In the genomic region with DNA sequence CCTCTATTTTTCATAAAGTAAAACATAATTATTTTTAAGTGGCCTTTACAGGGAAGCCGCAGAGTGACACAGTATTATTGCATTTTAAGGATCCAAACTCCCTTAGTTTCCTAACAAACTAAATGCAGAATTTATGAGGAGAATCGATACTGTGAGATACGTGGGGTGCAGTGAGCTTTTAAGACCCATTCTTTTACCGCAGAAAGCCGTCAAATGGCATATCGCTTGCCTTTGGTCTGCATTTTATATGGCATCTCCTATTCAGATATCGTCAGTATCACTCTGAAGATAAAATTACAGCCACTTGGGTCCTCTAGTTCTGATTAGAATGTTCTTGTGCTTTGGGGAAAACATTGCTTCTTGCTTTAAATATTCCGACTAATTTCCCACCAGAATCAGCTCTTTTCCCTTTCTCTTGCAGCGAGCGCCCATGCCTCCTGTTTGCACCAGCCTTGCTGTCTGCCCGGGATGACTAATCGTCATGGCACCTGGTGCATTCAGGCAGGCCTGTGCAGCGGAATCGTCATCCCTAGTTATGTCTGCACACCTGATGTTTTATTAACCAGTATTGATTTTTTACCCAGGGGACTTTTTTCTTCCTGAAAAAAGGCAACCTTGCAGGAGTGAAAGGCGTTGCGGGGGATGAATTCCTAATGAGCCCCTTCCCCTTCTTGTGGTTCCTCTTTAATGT, we compare ENCODE assay signal across 9 mouse cellular contexts. TPM values are rescaled to one million over a fixed set of nuclear protein-coding genes. Genes with fewer than 3 reads are reported as not detected.
DNase-seq lines count a peak whose midpoint lies in the region; ATAC-seq and TF ChIP-seq lines count a peak whose summit lies in the region.
"Had no signal": no experiment of that assay in that cellular context is flagged by ENCODE, and none has a peak within 500 bp of the region (broad histone marks: within the 10 kb centered on the region; RNA-seq: fewer than 3 reads in every experiment).

No protein-coding gene starts in this region.

- H3K4me2 ChIP-seq in midbrain, embryonic 15.5 days = peak overlapping the region; percentile 42
- H3K4me2 ChIP-seq in kidney, embryonic 16.5 days (replicated peaks; ENCODE audit: low read depth, low read length) = no peak overlapping the region
- H3K4me2 ChIP-seq: embryonic facial prominence, embryonic 12.5 days had no signal

- H3K4me3 ChIP-seq in midbrain, embryonic 15.5 days = peak overlapping the region; percentile 8
- no peak overlapping the region for H3K4me3 ChIP-seq in kidney, embryonic 16.5 days (ENCODE audit: low read length)
- H3K4me3 ChIP-seq: embryonic facial prominence, embryonic 12.5 days had no signal

- no peaks in the 10 kb centered on the region for H3K27me3 ChIP-seq in midbrain, embryonic 15.5 days (replicated peaks)
- no peaks in the 10 kb centered on the region for H3K27me3 ChIP-seq in kidney, embryonic 16.5 days (ENCODE audit: insufficient read depth, low read length)
- H3K27me3 ChIP-seq: embryonic facial prominence, embryonic 12.5 days had no signal

- peak; percentile 78 for DNase-seq in brain, embryonic 14.5 days (ENCODE audit: low read depth)
- DNase-seq in cerebellum, postnatal 25 days = peak; percentile 21 to 57
- DNase-seq in layer of hippocampus, adult 18-20 months (ENCODE audit: low spot score in 2 of 2) = peak; percentile 45 to 74
- no peak for DNase-seq in adrenal gland, postnatal 25 days
- DNase-seq: kidney, adult 9 months had no signal

- H3K9ac ChIP-seq in midbrain, embryonic 15.5 days = peak overlapping the region; percentile 11; the same call in 1 of the 2 replicates
- no peak overlapping the region for H3K9ac ChIP-seq in kidney, embryonic 16.5 days (replicated peaks; ENCODE audit: low read length)
- H3K9ac ChIP-seq: embryonic facial prominence, embryonic 12.5 days had no signal

- peak; percentile 96 for ATAC-seq in midbrain, embryonic 15.5 days (replicated peaks)
- ATAC-seq in activated CD4-positive, CD25-positive, alpha-beta regulatory T cell, adult 4 months = no peak
- no peak for ATAC-seq in kidney, embryonic 16.5 days (ENCODE audit: low FRiP score, low TSS enrichment)

- WGBS in midbrain, embryonic 15.5 days = 39% methylated on average over 16 of the region's 16 CpGs
- 79% methylated on average over 16 of the region's 16 CpGs for WGBS in kidney, embryonic 16.5 days

- H3K36me3 ChIP-seq in midbrain, embryonic 15.5 days (replicated peaks) = peaks cover 14% of the 10 kb centered on the region
- peaks cover 22% of the 10 kb centered on the region for H3K36me3 ChIP-seq in kidney, embryonic 16.5 days (ENCODE audit: insufficient read depth, low read length)

- H3K9me3 ChIP-seq in midbrain, embryonic 15.5 days = peaks cover 3% of the 10 kb centered on the region; the same call in 1 of the 2 replicates
- no peaks in the 10 kb centered on the region for H3K9me3 ChIP-seq in kidney, embryonic 16.5 days (ENCODE audit: low read length)
- H3K9me3 ChIP-seq: embryonic facial prominence, embryonic 12.5 days had no signal

- TF ChIP-seq CTCF in brain, embryonic 14.5 days (IDR thresholded peaks at IDR 0.05; ENCODE audit: borderline replicate concordance, extremely low read depth, insufficient read depth, insufficient read length) = no peak

- peaks cover 10% of the 10 kb centered on the region; the same call in 1 of the 2 replicates for H3K4me1 ChIP-seq in midbrain, embryonic 15.5 days
- H3K4me1 ChIP-seq in kidney, embryonic 16.5 days (ENCODE audit: insufficient read depth, low read length) = no peaks in the 10 kb centered on the region
- H3K4me1 ChIP-seq: embryonic facial prominence, embryonic 12.5 days had no signal

- TF ChIP-seq POLR2A in brain, embryonic 14.5 days (IDR thresholded peaks at IDR 0.05; ENCODE audit: borderline replicate concordance, extremely low read depth, insufficient read depth, insufficient read length, poor library complexity, severe bottlenecking) = no peak

- peak overlapping the region; percentile 82 for H3K27ac ChIP-seq in midbrain, embryonic 15.5 days
- H3K27ac ChIP-seq in kidney, embryonic 16.5 days (ENCODE audit: low read length) = no peak overlapping the region
- H3K27ac ChIP-seq: embryonic facial prominence, embryonic 12.5 days had no signal

RNA-seq across cellular contexts. Expression of gene Vps41, which starts 26.6 kb away (rescaled TPM):
- 63.3 and 76.9 TPM in 2 replicates for polyA plus RNA-seq in brain, embryonic 14.5 days (2012; rRNA removed)
- total RNA-seq in layer of hippocampus, adult 18-20 months (2021) = 100 to 1,000 TPM; 152 to 154 TPM
- polyA plus RNA-seq in midbrain, embryonic 15.5 days (2015; fragmentation: Nextera tagmentation; extraction: Ambion mirVana) = 119 and 120 TPM in 2 replicates
- polyA plus RNA-seq in activated CD4-positive, CD25-positive, alpha-beta regulatory T cell, adult 4 months (2017; shearing (Covaris generic)) = 10 to 100 TPM; 67.6 to 94.8 TPM
- 70.1 and 72.2 TPM in 2 replicates for polyA plus RNA-seq in kidney, embryonic 16.5 days (2015; fragmentation: Nextera tagmentation; extraction: Ambion mirVana)
- 81.2 and 86.9 TPM in 2 replicates for total RNA-seq in adrenal gland, postnatal 25 days (2021)
